Mouse (Mus musculus) MEL (cell line): ENCODE results near the gene Syce2.

Experiments
- POLR2A ChIP-seq, 2 experiments: IDR thresholded peaks; 2 replicates each; pipeline ENCODE4 v1.6.1; 2011 to 2012; ENCODE audit warnings: low read length in 2 of 2, mild to moderate bottlenecking in 2 of 2, control low read depth in 1 of 2, improper control_type of control experiment in 1 of 2, low read depth in 1 of 2, moderate library complexity in 1 of 2; ENCODE audit not compliant: control insufficient read depth in 1 of 2, insufficient read depth in 1 of 2, poor library complexity in 1 of 2
- ZNF384 ChIP-seq: IDR thresholded peaks from 2 replicates; pipeline ENCODE4 v1.6.1; 2012; ENCODE audit warnings: low read depth, mild to moderate bottlenecking, inconsistent platforms, low read length, improper control_type of control experiment

DNA sequence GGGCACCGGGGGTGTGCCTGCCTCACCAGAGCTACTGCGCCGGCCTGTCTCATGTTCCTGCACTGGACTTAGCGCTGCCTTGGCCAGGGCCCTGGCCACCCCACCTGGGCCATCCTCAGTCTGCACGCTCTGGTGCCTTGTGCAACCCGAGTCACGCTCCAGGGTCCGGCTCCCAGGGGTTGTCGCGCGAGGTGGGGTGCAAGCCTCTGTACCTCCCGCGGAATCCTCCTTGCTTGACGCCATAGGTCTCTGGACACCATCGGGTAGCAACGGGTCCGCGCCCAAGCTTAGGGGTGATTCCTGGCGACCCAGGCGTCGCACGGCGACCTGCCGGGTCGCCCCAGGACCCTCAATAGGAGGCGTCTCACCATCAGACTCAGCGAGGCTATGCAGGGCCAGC, 40.5 kb downstream of the Syce2 start:
- TF ChIP-seq POLR2A (IDR thresholded peaks at IDR 0.05; ENCODE audit: control insufficient read depth in 1 of 2, insufficient read depth in 1 of 2, low read depth in 1 of 2, low read length in 2 of 2, poor library complexity in 1 of 2) (no peak), ZNF384 (no peak)
